Mouse (Mus musculus): ENCODE measurements around the gene Exosc6. TPM values are rescaled to one million over a fixed set of nuclear protein-coding genes. Genes with fewer than 3 reads are reported as not detected.
"Not testable (repeated sequence)": the region's sequence is repeated elsewhere in the genome, so short reads cannot be mapped to it uniquely, and the experiment has no call there.

The Exosc6 gene
- total RNA-seq (2014; rRNA removed) (not detected in 2 replicates), polyA plus RNA-seq (2012; rRNA removed) (not detected in 2 replicates)

GRCm38 (mm10) chr8:111056158-111056663 lies at the start of gene Exosc6:
Gene Exosc6 (plus strand): TSS chr8:111056339.
- peak within 1 kb of the TSS; percentile 73 for H3K27ac ChIP-seq (replicated peaks; ENCODE audit: insufficient read depth, low read depth, low read length)
- peak within 1 kb of the TSS; percentile 95 for H3K9ac ChIP-seq (ENCODE audit: low read depth, low read length)
- peak; percentile 79 for DNase-seq (ENCODE audit: extremely low read depth, low read depth, low spot score)
- no peaks in the 10 kb centered on the region for H3K79me2 ChIP-seq (ENCODE audit: control insufficient read depth, insufficient read depth, low read length)
- H3K4me3 ChIP-seq (ENCODE audit: insufficient read depth, low read depth, low read length), result peak within 1 kb of the TSS; percentile 98
- peaks cover 3% of the 10 kb centered on the region for H3K4me1 ChIP-seq (ENCODE audit: control insufficient read depth, insufficient read depth, low read length)
- TF ChIP-seq POLR2A (IDR thresholded peaks at IDR 0.05; ENCODE audit: extremely low read depth, insufficient read depth, low read length) (peak; percentile 22; the same call in 1 of the 2 replicates), CTCF (IDR thresholded peaks at IDR 0.05; ENCODE audit: low read depth, low read length) (peak; percentile 94)
- H3K27me3 ChIP-seq (ENCODE audit: control insufficient read depth, insufficient read depth, low read length), result no peaks in the 10 kb centered on the region
- under 1% methylated on average over 68 of the region's 68 CpGs for WGBS
- peaks cover 40% of the 10 kb centered on the region for H3K36me3 ChIP-seq (ENCODE audit: control insufficient read depth, insufficient read depth, low read length)

GRCm38 (mm10) chr8:111010230-111010991 lies 45.7 kb upstream of the Exosc6 start:
- not testable (repeated sequence) for H3K4me3 ChIP-seq (ENCODE audit: insufficient read depth, low read depth, low read length); H3K27ac ChIP-seq (replicated peaks; ENCODE audit: insufficient read depth, low read depth, low read length); H3K9ac ChIP-seq (ENCODE audit: low read depth, low read length); DNase-seq (ENCODE audit: extremely low read depth, low read depth, low spot score); H3K4me1 ChIP-seq (ENCODE audit: control insufficient read depth, insufficient read depth, low read length); H3K27me3 ChIP-seq (ENCODE audit: control insufficient read depth, insufficient read depth, low read length); H3K79me2 ChIP-seq (ENCODE audit: control insufficient read depth, insufficient read depth, low read length)
- peaks cover 34% of the 10 kb centered on the region for H3K36me3 ChIP-seq (ENCODE audit: control insufficient read depth, insufficient read depth, low read length)
- WGBS, result 91% methylated on average over 8 of the region's 10 CpGs

- 75% methylated on average over 2 of the region's 2 CpGs for WGBS
These were observed 29.5 kb upstream of the Exosc6 start for GRCm38 (mm10) chr8:111026609-111027008.

GRCm38 (mm10) chr8:111027391-111027937 lies 28.7 kb upstream of the Exosc6 start:
- H3K27me3 ChIP-seq (ENCODE audit: control insufficient read depth, insufficient read depth, low read length), result no peaks in the 10 kb centered on the region
- WGBS, result 0% methylated on average over 31 of the region's 31 CpGs

More at GRCm38 (mm10) chr8:111026609-111027008, 29.5 kb upstream of the Exosc6 start:
- not testable (repeated sequence) for H3K9ac ChIP-seq (ENCODE audit: low read depth, low read length); H3K4me1 ChIP-seq (ENCODE audit: control insufficient read depth, insufficient read depth, low read length); H3K79me2 ChIP-seq (ENCODE audit: control insufficient read depth, insufficient read depth, low read length); H3K36me3 ChIP-seq (ENCODE audit: control insufficient read depth, insufficient read depth, low read length); H3K27me3 ChIP-seq (ENCODE audit: control insufficient read depth, insufficient read depth, low read length); H3K4me3 ChIP-seq (ENCODE audit: insufficient read depth, low read depth, low read length); H3K27ac ChIP-seq (replicated peaks; ENCODE audit: insufficient read depth, low read depth, low read length); DNase-seq (ENCODE audit: extremely low read depth, low read depth, low spot score)

GRCm38 (mm10) chr8:111029589-111029988 lies 26.6 kb upstream of the Exosc6 start:
- 54% methylated on average over 4 of the region's 4 CpGs for WGBS
- H3K4me3 ChIP-seq (ENCODE audit: insufficient read depth, low read depth, low read length), result no peak overlapping the region
- no peak for DNase-seq (ENCODE audit: extremely low read depth, low read depth, low spot score)
- H3K9ac ChIP-seq (ENCODE audit: low read depth, low read length), result no peak overlapping the region
- no peaks in the 10 kb centered on the region for H3K36me3 ChIP-seq (ENCODE audit: control insufficient read depth, insufficient read depth, low read length)
- H3K27me3 ChIP-seq (ENCODE audit: control insufficient read depth, insufficient read depth, low read length), result no peaks in the 10 kb centered on the region
- no peaks in the 10 kb centered on the region for H3K79me2 ChIP-seq (ENCODE audit: control insufficient read depth, insufficient read depth, low read length)
- TF ChIP-seq POLR2A (IDR thresholded peaks at IDR 0.05; ENCODE audit: extremely low read depth, insufficient read depth, low read length), result no peak
- no peak for TF ChIP-seq CTCF (IDR thresholded peaks at IDR 0.05; ENCODE audit: low read depth, low read length)
- H3K27ac ChIP-seq (replicated peaks; ENCODE audit: insufficient read depth, low read depth, low read length), result no peak overlapping the region
- peaks cover 6% of the 10 kb centered on the region; the same call in 1 of the 2 replicates for H3K4me1 ChIP-seq (ENCODE audit: control insufficient read depth, insufficient read depth, low read length)

More at GRCm38 (mm10) chr8:111027391-111027937, 28.7 kb upstream of the Exosc6 start:
- Histone ChIP-seq H3K9ac (ENCODE audit: low read depth, low read length) (peak overlapping the region; percentile 83), H3K36me3 (ENCODE audit: control insufficient read depth, insufficient read depth, low read length) (no peaks in the 10 kb centered on the region), H3K4me3 (ENCODE audit: insufficient read depth, low read depth, low read length) (peak overlapping the region; percentile 61), H3K27ac (replicated peaks; ENCODE audit: insufficient read depth, low read depth, low read length) (peak overlapping the region; percentile 85), H3K79me2 (ENCODE audit: control insufficient read depth, insufficient read depth, low read length) (no peaks in the 10 kb centered on the region), H3K4me1 (ENCODE audit: control insufficient read depth, insufficient read depth, low read length) (peaks cover 2% of the 10 kb centered on the region; the same call in 1 of the 2 replicates)
- peak; percentile 87 for DNase-seq (ENCODE audit: extremely low read depth, low read depth, low spot score)
- TF ChIP-seq CTCF (IDR thresholded peaks at IDR 0.05; ENCODE audit: low read depth, low read length), result no peak
- 0 out of 2 replicates have a peak, but pooled peaks have one; percentile 37 for TF ChIP-seq POLR2A (IDR thresholded peaks at IDR 0.05; ENCODE audit: extremely low read depth, insufficient read depth, low read length)

- H3K9ac ChIP-seq (ENCODE audit: low read depth, low read length), result no peak overlapping the region
- no peak overlapping the region for H3K27ac ChIP-seq (replicated peaks; ENCODE audit: insufficient read depth, low read depth, low read length)
- 84% methylated on average over 6 of the region's 6 CpGs for WGBS
- TF ChIP-seq POLR2A (IDR thresholded peaks at IDR 0.05; ENCODE audit: extremely low read depth, insufficient read depth, low read length) (no peak), CTCF (IDR thresholded peaks at IDR 0.05; ENCODE audit: low read depth, low read length) (no peak)
- DNase-seq (ENCODE audit: extremely low read depth, low read depth, low spot score), result no peak
- H3K36me3 ChIP-seq (ENCODE audit: control insufficient read depth, insufficient read depth, low read length), result no peaks in the 10 kb centered on the region
- H3K4me3 ChIP-seq (ENCODE audit: insufficient read depth, low read depth, low read length), result no peak overlapping the region
- H3K4me1 ChIP-seq (ENCODE audit: control insufficient read depth, insufficient read depth, low read length), result peaks cover 6% of the 10 kb centered on the region; the same call in 1 of the 2 replicates
- H3K27me3 ChIP-seq (ENCODE audit: control insufficient read depth, insufficient read depth, low read length), result no peaks in the 10 kb centered on the region
- no peaks in the 10 kb centered on the region for H3K79me2 ChIP-seq (ENCODE audit: control insufficient read depth, insufficient read depth, low read length)
These were observed 26.1 kb upstream of the Exosc6 start for GRCm38 (mm10) chr8:111030045-111030444.
